Mouse (Mus musculus) layer of hippocampus, adult 8-10 months (tissue): ENCODE measurements around the gene Brd2. TPM values are rescaled to one million over a fixed set of nuclear protein-coding genes. Genes with fewer than 3 reads are reported as not detected.
A peak's percentile ranks its signal among the peaks of the same experiment; 100 is the strongest.

Source experiments
- DNase-seq, 2 experiments: peaks; one replicate each; pipeline ENCODE4 v3.0.0; 2022; ENCODE audit warnings: low spot score in 2 of 2
- total RNA-seq, 4 experiments: library from RNA; stranded (reverse); gene quantifications; 2 replicates each; pipeline ENCODE4 v1.2.4; 2022

Gene Brd2
- total RNA-seq, 4 experiments from 2014 or later: 190 to 204 (median 197) TPM

- DNase-seq: no peak
Observed at GRCm38 (mm10) chr17:34090923-34091322, 31.5 kb downstream of the Brd2 start.

- DNase-seq: peak in 1 of 2 experiments; percentile 19
Observed at GRCm38 (mm10) chr17:34088124-34088523, 34.3 kb downstream of the Brd2 start.

- DNase-seq: no peak
Observed at GRCm38 (mm10) chr17:34087386-34087785, 35.0 kb downstream of the Brd2 start.

- DNase-seq: no peak
Observed at GRCm38 (mm10) chr17:34083104-34083503, 39.3 kb downstream of the Brd2 start.

GRCm38 (mm10) chr17:34079621-34080020 lies 42.8 kb downstream of the Brd2 start:
- peak; percentile 19 to 49 for DNase-seq

GRCm38 (mm10) chr17:34079002-34079401 lies 43.4 kb downstream of the Brd2 start:
- no peak for DNase-seq

- DNase-seq: no peak
Observed at GRCm38 (mm10) chr17:34078148-34078547, 44.3 kb downstream of the Brd2 start.

- peak; percentile 35 to 71 for DNase-seq
Observed at GRCm38 (mm10) chr17:34077549-34077948, 44.9 kb downstream of the Brd2 start.

GRCm38 (mm10) chr17:34075271-34075670 lies 47.2 kb downstream of the Brd2 start:
- peak in 1 of 2 experiments; percentile 79 for DNase-seq

- no peak for DNase-seq
Observed at GRCm38 (mm10) chr17:34072091-34072490, 50.3 kb downstream of the Brd2 start.

- DNase-seq: no peak
Observed at GRCm38 (mm10) chr17:34068864-34069263, 53.6 kb downstream of the Brd2 start.

Other genes with a start within 250 kb of the Brd2 start
- gene Gm7029, start 248.8 kb downstream of the Brd2 start, total RNA-seq: not detected
- 1 to 10 TPM; 1.9 to 2.6 (median 2.5) TPM for gene Kifc1, start 232.0 kb downstream of the Brd2 start, total RNA-seq
- gene Platr17, start 217.5 kb downstream of the Brd2 start, total RNA-seq: 1 to 10 TPM in 2 of 4 experiments, not detected in 2; 1.4 to 1.8 TPM
- 10 to 100 TPM; 24.2 to 27.1 (median 26.1) TPM for gene Daxx, start 213.2 kb downstream of the Brd2 start, total RNA-seq
- gene Tapbp, start 206.7 kb downstream of the Brd2 start, total RNA-seq: 10 to 100 TPM; 39.9 to 87.4 (median 58.2) TPM
- gene Zbtb22, start 206.7 kb downstream of the Brd2 start, total RNA-seq: 10 to 100 TPM; 28.8 to 36.0 (median 32.5) TPM
- 10 to 100 TPM; 64.3 to 90.9 (median 81.8) TPM for gene Rgl2, start 193.1 kb downstream of the Brd2 start, total RNA-seq
- gene Pfdn6, start 182.3 kb downstream of the Brd2 start, total RNA-seq: 10 to 100 TPM; 68.7 to 93.1 (median 76.1) TPM
- 10 to 100 TPM; 13.2 to 17.4 (median 14.9) TPM for gene Wdr46, start 182.0 kb downstream of the Brd2 start, total RNA-seq
- gene B3galt4, start 171.1 kb downstream of the Brd2 start, total RNA-seq: 1 to 10 TPM; 4.7 to 7.4 (median 6.9) TPM
- gene Vps52, start 166.8 kb downstream of the Brd2 start, total RNA-seq: 10 to 100 TPM; 81.4 to 91.3 (median 81.9) TPM
- gene Rps18, start 166.6 kb downstream of the Brd2 start, total RNA-seq: 100 to 1,000 TPM; 273 to 401 (median 339) TPM
- gene H2-K1, start 122.3 kb downstream of the Brd2 start, total RNA-seq: 100 to 1,000 TPM in 1 of 4 experiments, 10 to 100 TPM in 3; 29.6 to 138 (median 63.9) TPM
- 10 to 100 TPM; 34.8 to 44.1 (median 42.7) TPM for gene Ring1, start 98.0 kb downstream of the Brd2 start, total RNA-seq
- 10 to 100 TPM; 57.9 to 62.2 (median 58.3) TPM for gene H2-Ke6, start 94.6 kb downstream of the Brd2 start, total RNA-seq
- 100 to 1,000 TPM in 1 of 4 experiments, 10 to 100 TPM in 3; 77.1 to 106 (median 92.6) TPM for gene Slc39a7, start 91.0 kb downstream of the Brd2 start, total RNA-seq
- 10 to 100 TPM; 70.8 to 85.4 (median 78.0) TPM for gene Rxrb, start 90.8 kb downstream of the Brd2 start, total RNA-seq
- gene Col11a2, start 83.2 kb downstream of the Brd2 start, total RNA-seq: 10 to 100 TPM; 22.6 to 30.2 (median 27.5) TPM
- gene H2-Oa, start 30.3 kb downstream of the Brd2 start, total RNA-seq: 1 to 10 TPM in 2 of 4 experiments, not detected in 2; 2.6 to 3.6 TPM
- gene H2-DMa, start 3.1 kb downstream of the Brd2 start, total RNA-seq: 10 to 100 TPM; 31.5 to 37.7 (median 34.2) TPM
- gene H2-DMb2, start 20.7 kb upstream of the Brd2 start, total RNA-seq: 1 to 10 TPM in 2 of 4 experiments, under 1 TPM in 2; 0.51 to 3.5 (median 2.1) TPM
- 1 to 10 TPM; 3.4 to 9.7 (median 6.0) TPM for gene H2-DMb1, start 30.4 kb upstream of the Brd2 start, total RNA-seq
- gene Tap1, start 64.9 kb upstream of the Brd2 start, total RNA-seq: 10 to 100 TPM in 1 of 4 experiments, 1 to 10 TPM in 3; 2.5 to 10.6 (median 5.8) TPM
- 1 to 10 TPM; 3.9 to 9.0 (median 5.8) TPM for gene Psmb9, start 65.1 kb upstream of the Brd2 start, total RNA-seq
- 10 to 100 TPM in 2 of 4 experiments, 1 to 10 TPM in 2; 3.8 to 18.8 (median 10.0) TPM for gene Psmb8, start 75.1 kb upstream of the Brd2 start, total RNA-seq
- 10 to 100 TPM; 12.3 to 18.1 (median 15.9) TPM for gene Tap2, start 80.9 kb upstream of the Brd2 start, total RNA-seq
- 1 to 10 TPM in 2 of 4 experiments, under 1 TPM in 1, not detected in 1; 0.69 to 3.3 (median 1.8) TPM for gene H2-Ob, start 116.3 kb upstream of the Brd2 start, total RNA-seq
- gene H2-Ab1, start 135.1 kb upstream of the Brd2 start, total RNA-seq: 10 to 100 TPM in 2 of 4 experiments, 1 to 10 TPM in 2; 1.1 to 31.1 (median 11.6) TPM
- 10 to 100 TPM in 2 of 4 experiments, 1 to 10 TPM in 1, under 1 TPM in 1; 0.70 to 29.8 (median 13.8) TPM for gene H2-Aa, start 165.2 kb upstream of the Brd2 start, total RNA-seq
- gene H2-Eb1, start 183.2 kb upstream of the Brd2 start, total RNA-seq: 10 to 100 TPM in 2 of 4 experiments, 1 to 10 TPM in 2; 1.9 to 25.1 (median 10.1) TPM
- gene H2-Eb2, start 203.0 kb upstream of the Brd2 start, total RNA-seq: not detected
- 1 to 10 TPM in 1 of 4 experiments, under 1 TPM in 3; 0.47 to 1.0 (median 0.73) TPM for gene Btnl2, start 232.2 kb upstream of the Brd2 start, total RNA-seq